In the genomic region with DNA sequence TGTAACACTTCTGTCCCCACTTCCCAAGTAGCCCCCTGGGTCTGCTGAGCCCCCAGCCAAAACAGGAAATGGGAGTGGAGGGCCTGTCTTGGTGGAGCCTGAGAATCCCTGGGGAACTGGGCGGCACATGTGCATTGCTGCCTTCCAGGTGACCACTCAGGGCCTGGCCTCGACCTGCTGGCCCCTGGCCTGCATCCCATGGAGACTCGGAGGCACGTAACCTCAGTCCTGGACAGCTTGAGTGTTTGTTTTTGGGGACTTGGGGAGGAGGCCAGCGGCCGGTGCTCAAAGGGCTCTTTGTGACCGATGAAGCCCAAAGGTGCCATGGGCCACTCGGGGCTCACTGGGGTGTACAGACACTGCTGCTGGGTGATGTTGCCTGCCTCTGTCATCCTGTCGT, we compare ENCODE assay signal across 10 mouse cellular contexts. TPM values are rescaled to one million over a fixed set of nuclear protein-coding genes. Genes with fewer than 3 reads are reported as not detected.
DNase-seq lines count a peak whose midpoint lies in the region; ATAC-seq and TF ChIP-seq lines count a peak whose summit lies in the region.
"Had no signal": no experiment of that assay in that cellular context is flagged by ENCODE, and none has a peak within 500 bp of the region (broad histone marks: within the 10 kb centered on the region; RNA-seq: fewer than 3 reads in every experiment).

No protein-coding gene starts in this region.

- WGBS in liver, embryonic 12.5 days (ENCODE audit: insufficient replicate concordance): 72% methylated on average over 9 of the region's 9 CpGs
- 70% methylated on average over 9 of the region's 9 CpGs for WGBS in liver, embryonic 11.5 days
- WGBS in intestine, postnatal 0 days: 62% methylated on average over 9 of the region's 9 CpGs
- WGBS in midbrain, embryonic 14.5 days: 73% methylated on average over 9 of the region's 9 CpGs

- TF ChIP-seq CTCF in intestine, postnatal 0 days (IDR thresholded peaks at IDR 0.05; ENCODE audit: low read depth): no peak

- H3K36me3 ChIP-seq in liver, embryonic 12.5 days: peaks cover 93% of the 10 kb centered on the region
- H3K36me3 ChIP-seq in liver, embryonic 11.5 days (ENCODE audit: control insufficient read depth, insufficient read depth, low read length): no peaks in the 10 kb centered on the region; the same call in 1 of the 2 replicates
- no peaks in the 10 kb centered on the region for H3K36me3 ChIP-seq in intestine, postnatal 0 days (ENCODE audit: control insufficient read depth, insufficient read depth)
- H3K36me3 ChIP-seq in midbrain, embryonic 14.5 days (ENCODE audit: control insufficient read depth, insufficient read depth, low read length): no peaks in the 10 kb centered on the region

- H3K27ac ChIP-seq in liver, embryonic 12.5 days: peak overlapping the region; percentile 23; the same call in 1 of the 2 replicates
- H3K27ac ChIP-seq in liver, embryonic 11.5 days (ENCODE audit: low read depth, low read length): no peak overlapping the region
- H3K27ac ChIP-seq in intestine, postnatal 0 days (ENCODE audit: low read depth, low read length): no peak overlapping the region
- H3K27ac ChIP-seq in midbrain, embryonic 14.5 days (replicated peaks; ENCODE audit: low read depth, low read length): peak overlapping the region; percentile 70; the same call in 1 of the 2 replicates

- H3K4me1 ChIP-seq in liver, embryonic 12.5 days: peaks cover 97% of the 10 kb centered on the region
- peaks cover 84% of the 10 kb centered on the region for H3K4me1 ChIP-seq in liver, embryonic 11.5 days (replicated peaks; ENCODE audit: control insufficient read depth, insufficient read depth, low read length)
- peaks cover 14% of the 10 kb centered on the region for H3K4me1 ChIP-seq in intestine, postnatal 0 days (replicated peaks; ENCODE audit: control insufficient read depth, insufficient read depth, low read length)
- H3K4me1 ChIP-seq in midbrain, embryonic 14.5 days (ENCODE audit: control insufficient read depth, insufficient read depth, low read length): peaks cover 85% of the 10 kb centered on the region

- no peaks in the 10 kb centered on the region for H3K9me3 ChIP-seq in liver, embryonic 12.5 days (replicated peaks)
- no peaks in the 10 kb centered on the region for H3K9me3 ChIP-seq in liver, embryonic 11.5 days (ENCODE audit: control insufficient read depth, low read length)
- no peaks in the 10 kb centered on the region for H3K9me3 ChIP-seq in intestine, postnatal 0 days (ENCODE audit: control insufficient read depth)
- H3K9me3 ChIP-seq in midbrain, embryonic 14.5 days (ENCODE audit: control insufficient read depth, low read length): no peaks in the 10 kb centered on the region

- no peak overlapping the region for H3K9ac ChIP-seq in liver, embryonic 12.5 days
- no peak overlapping the region for H3K9ac ChIP-seq in liver, embryonic 11.5 days (ENCODE audit: low read depth, low read length)
- no peak overlapping the region for H3K9ac ChIP-seq in intestine, postnatal 0 days (ENCODE audit: low read depth, low read length)
- H3K9ac ChIP-seq in midbrain, embryonic 14.5 days (replicated peaks; ENCODE audit: low read length): 0 out of 2 replicates have a peak overlapping the region, but pooled peaks have one; percentile 1
- H3K9ac ChIP-seq: lung, embryonic 14.5 days had no signal

- H3K27me3 ChIP-seq in liver, embryonic 12.5 days (replicated peaks): no peaks in the 10 kb centered on the region
- H3K27me3 ChIP-seq in liver, embryonic 11.5 days (replicated peaks; ENCODE audit: control insufficient read depth, insufficient read depth, low read length): no peaks in the 10 kb centered on the region
- H3K27me3 ChIP-seq in intestine, postnatal 0 days (replicated peaks; ENCODE audit: control insufficient read depth, insufficient read depth, low read length): no peaks in the 10 kb centered on the region
- H3K27me3 ChIP-seq in midbrain, embryonic 14.5 days (ENCODE audit: control insufficient read depth, insufficient read depth, low read length): no peaks in the 10 kb centered on the region

- DNase-seq in cerebellum, postnatal 25 days: peak; percentile 43 to 51
- DNase-seq in cerebellum, adult 11 months: no peak
- no peak for DNase-seq in liver, embryonic 11.5 days (ENCODE audit: low spot score)
- no peak for DNase-seq in midbrain, embryonic 14.5 days
- DNase-seq in retina, embryonic 14.5 days (ENCODE audit: low spot score): no peak
- no peak for DNase-seq in frontal cortex, adult 2 months (ENCODE audit: extremely low spot score in 1 of 2, low spot score in 1 of 2)
- DNase-seq: embryo, embryonic 11 days; lung, embryonic 14.5 days had no signal

- H3K4me3 ChIP-seq in liver, embryonic 12.5 days: no peak overlapping the region
- no peak overlapping the region for H3K4me3 ChIP-seq in liver, embryonic 11.5 days (ENCODE audit: low read depth, low read length)
- H3K4me3 ChIP-seq in intestine, postnatal 0 days (ENCODE audit: low read depth, low read length): no peak overlapping the region
- H3K4me3 ChIP-seq in midbrain, embryonic 14.5 days (replicated peaks; ENCODE audit: low read depth, low read length): no peak overlapping the region

- ATAC-seq in liver, embryonic 12.5 days: no peak
- no peak for ATAC-seq in liver, embryonic 11.5 days (replicated peaks; ENCODE audit: low FRiP score)
- no peak for ATAC-seq in intestine, postnatal 0 days
- ATAC-seq in midbrain, embryonic 14.5 days (ENCODE audit: low FRiP score, low TSS enrichment): no peak

- H3K4me2 ChIP-seq in liver, embryonic 12.5 days: no peak overlapping the region
- no peak overlapping the region for H3K4me2 ChIP-seq in liver, embryonic 11.5 days
- H3K4me2 ChIP-seq in intestine, postnatal 0 days (replicated peaks; ENCODE audit: low read depth): 0 out of 2 replicates have a peak overlapping the region, but pooled peaks have one; percentile 4
- no peak overlapping the region for H3K4me2 ChIP-seq in midbrain, embryonic 14.5 days (ENCODE audit: low read length)
- H3K4me2 ChIP-seq: lung, embryonic 14.5 days had no signal

RNA-seq across cellular contexts. Expression of gene Gins2, which starts 41.5 kb away (rescaled TPM):
- 77.5 and 81.2 TPM in 2 replicates for polyA plus RNA-seq in liver, embryonic 12.5 days (2016; fragmentation: Nextera tagmentation; extraction: Ambion mirVana)
- 125 and 127 TPM in 2 replicates for polyA plus RNA-seq in liver, embryonic 11.5 days (2014; fragmentation: Nextera tagmentation; extraction: Ambion mirVana)
- polyA plus RNA-seq in intestine, postnatal 0 days (2015; fragmentation: Nextera tagmentation; extraction: Ambion mirVana): 23.1 and 23.7 TPM in 2 replicates
- polyA plus RNA-seq in midbrain, embryonic 14.5 days (2014; fragmentation: Nextera tagmentation; extraction: Ambion mirVana): 15.5 and 23.7 TPM in 2 replicates
- 3.1 and 3.2 TPM in 2 replicates for polyA plus RNA-seq in frontal cortex, adult 2 months (2012; rRNA removed)

Comparison
In these comparisons a context has a peak if more than half of its experiments do, and no peak if none do; other contexts are left out.
1. DNase-seq: peak in cerebellum, postnatal 25 days (2 of 2); none in cerebellum, adult 11 months (single experiment), liver, embryonic 11.5 days (single experiment), midbrain, embryonic 14.5 days (single experiment), retina, embryonic 14.5 days (single experiment) and frontal cortex, adult 2 months (0 of 2).
2. H3K27ac ChIP-seq: peak in liver, embryonic 12.5 days (single experiment) and midbrain, embryonic 14.5 days (single experiment); none in liver, embryonic 11.5 days (single experiment) and intestine, postnatal 0 days (single experiment).